Mouse (Mus musculus) megakaryocyte, adult 5-6 weeks (primary cell): Measurements from ENCODE around the gene Glt28d2. TPM values are rescaled to one million over a fixed set of nuclear protein-coding genes. Genes with fewer than 3 reads are reported as not detected.
A peak's percentile ranks its signal among the peaks of the same experiment; 100 is the strongest.
"Not testable (repeated sequence)": the region's sequence is repeated elsewhere in the genome, so short reads cannot be mapped to it uniquely, and the experiment has no call there.

Experiments used
- ATAC-seq: 2 replicates; pipeline ENCODE4 v1.8.0; 2016; ENCODE audit warnings: mild to moderate bottlenecking, inconsistent platforms; ENCODE audit not compliant: poor library complexity, severe bottlenecking
- total RNA-seq, 2 experiments: library from RNA; stranded (forward) in 1 of 2; stranded (reverse) in 1 of 2; fragments of 153-499, 151-499 nt in 1 of 2; fragments of 221-1000, 200-1000 nt in 1 of 2; gene quantifications; 2 replicates each; pipeline versions ENCODE4 v1.2.3 to v1.2.4; 2015 to 2017

Glt28d2 gene
- total RNA-seq (2015) = not detected in 2 replicates
- total RNA-seq (2017) = not detected in 2 replicates

DNA sequence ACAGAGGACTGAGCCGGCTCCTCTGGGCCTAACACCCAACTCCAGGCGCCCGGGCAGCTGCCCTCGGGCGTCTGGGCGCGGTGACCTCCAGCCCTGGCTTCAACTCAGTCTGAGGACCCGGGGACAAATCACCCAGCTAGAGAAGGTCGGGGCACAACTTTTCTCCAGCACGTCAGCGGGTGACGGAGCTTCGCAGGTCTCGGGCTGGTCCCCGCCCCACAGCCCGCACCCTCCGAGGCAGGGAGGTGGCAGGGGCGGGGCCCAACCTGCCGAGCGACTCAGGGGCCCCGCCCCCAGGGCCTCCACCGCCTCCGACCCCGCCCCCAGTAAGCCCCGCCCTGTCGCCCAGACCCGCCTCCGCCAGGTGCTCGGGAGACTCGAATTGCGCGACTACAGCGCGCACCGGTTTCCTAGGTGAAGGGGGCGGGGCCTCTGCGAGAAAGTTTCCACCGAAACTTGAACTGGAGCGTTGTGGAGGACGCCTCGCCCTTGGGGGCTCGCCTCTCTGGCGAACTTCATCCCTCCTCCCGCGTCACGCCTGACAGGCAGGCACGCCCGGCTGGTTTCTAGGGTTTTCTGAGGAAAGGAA lies at the start of gene Glt28d2, which contains the start of gene Gm37240:
Gene Glt28d2 (minus strand): TSS at position 278 of the 589 bp plus-strand sequence.
Gene Gm37240 (minus strand): TSS at position 280 of the 589 bp plus-strand sequence.
- peak; percentile 83 for ATAC-seq

GRCm38 (mm10) chr3:85933586-85933985 lies 46.3 kb upstream of the Glt28d2 start:
- no peak for ATAC-seq

DNA sequence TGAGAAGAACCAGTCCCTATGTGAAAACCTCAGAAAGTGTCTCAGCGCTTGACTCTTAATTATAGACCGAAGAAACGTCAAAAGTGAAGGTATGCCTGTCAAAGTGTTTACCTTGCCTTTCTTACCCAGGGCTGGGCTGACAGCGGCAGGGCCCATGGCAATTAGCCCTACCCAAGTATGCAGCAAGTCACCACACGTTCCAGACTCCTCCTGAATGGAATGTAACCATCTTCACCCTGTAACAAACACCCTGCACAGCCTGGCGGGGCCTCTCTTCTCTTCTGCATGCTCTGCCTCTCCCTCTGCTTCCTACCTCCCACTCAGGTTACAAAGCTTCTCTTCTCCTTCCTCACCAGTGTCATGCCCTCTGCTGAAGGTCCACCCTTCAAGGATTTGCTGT lies 44.5 kb upstream of the Glt28d2 start:
- ATAC-seq = no peak

- ATAC-seq = no peak
Observed at GRCm38 (mm10) chr3:85930671-85931255, 43.4 kb upstream of the Glt28d2 start.

- no peak for ATAC-seq
Observed at GRCm38 (mm10) chr3:85929711-85930110, 42.4 kb upstream of the Glt28d2 start.

- no peak for ATAC-seq
Observed at GRCm38 (mm10) chr3:85928140-85928611, 40.9 kb upstream of the Glt28d2 start.

DNA sequence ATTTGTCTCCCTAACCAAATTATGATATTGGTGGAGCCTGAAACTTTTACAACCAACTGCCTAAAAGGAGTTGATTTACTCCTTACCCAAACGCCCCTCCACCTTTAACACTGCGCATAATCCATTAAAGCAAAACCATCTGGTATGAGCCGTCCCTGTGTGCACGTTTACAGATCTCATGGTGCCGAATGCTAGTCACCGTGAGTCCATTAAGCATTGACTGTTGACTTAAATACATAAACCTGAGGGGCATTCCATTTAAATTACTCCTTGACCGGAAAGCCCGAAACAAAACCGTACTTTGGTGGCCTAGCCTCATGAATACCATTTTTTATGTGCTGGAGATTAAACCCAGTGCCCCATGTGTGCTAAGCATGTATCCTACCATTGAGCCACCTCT lies 40.0 kb upstream of the Glt28d2 start:
- ATAC-seq = no peak

GRCm38 (mm10) chr3:85923954-85924945 lies 36.9 kb upstream of the Glt28d2 start:
- peak; percentile 84 for ATAC-seq

DNA sequence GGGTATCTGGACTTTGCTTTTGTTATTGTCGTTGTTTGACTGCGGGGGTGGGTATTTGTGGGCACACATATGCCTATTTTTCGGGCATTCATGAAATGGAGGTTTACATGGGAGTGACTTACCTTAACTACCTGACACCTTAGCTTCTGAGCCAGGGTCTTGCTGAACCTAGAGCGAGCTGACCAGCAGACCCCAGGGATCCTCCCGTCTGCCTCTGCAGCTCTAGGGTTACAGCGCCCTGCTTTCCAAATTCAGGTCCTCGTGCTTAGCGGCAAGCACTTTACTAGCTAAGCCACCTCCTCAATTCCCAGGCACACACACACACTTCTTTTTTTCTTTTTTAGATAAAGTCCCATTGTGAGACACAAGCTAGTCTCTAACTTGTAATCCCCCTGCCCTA lies 36.0 kb upstream of the Glt28d2 start:
- no peak for ATAC-seq

DNA sequence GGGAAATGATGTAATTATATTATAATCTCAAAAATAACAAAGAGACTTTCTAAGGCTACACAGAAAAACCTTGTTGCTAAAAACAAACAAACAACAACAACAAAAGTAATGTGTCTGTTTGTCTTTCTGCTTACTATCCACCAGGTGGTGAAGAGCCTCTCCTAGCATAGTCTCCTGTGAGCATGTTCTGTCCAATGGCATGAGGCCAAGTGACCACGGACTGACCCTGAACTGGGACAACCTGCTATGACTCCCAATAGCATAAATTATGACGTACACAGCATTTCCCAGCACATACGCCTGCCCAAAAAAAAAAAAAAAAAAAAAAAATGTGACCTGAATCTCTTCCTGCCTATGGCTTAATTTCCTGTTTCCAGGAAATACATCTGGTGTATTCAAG lies 35.0 kb upstream of the Glt28d2 start:
- ATAC-seq = no peak

- ATAC-seq = not testable (repeated sequence)
Observed at GRCm38 (mm10) chr3:85920671-85921070, 33.4 kb upstream of the Glt28d2 start.

- ATAC-seq = no peak
Observed at GRCm38 (mm10) chr3:85917600-85917999, 30.3 kb upstream of the Glt28d2 start.

DNA sequence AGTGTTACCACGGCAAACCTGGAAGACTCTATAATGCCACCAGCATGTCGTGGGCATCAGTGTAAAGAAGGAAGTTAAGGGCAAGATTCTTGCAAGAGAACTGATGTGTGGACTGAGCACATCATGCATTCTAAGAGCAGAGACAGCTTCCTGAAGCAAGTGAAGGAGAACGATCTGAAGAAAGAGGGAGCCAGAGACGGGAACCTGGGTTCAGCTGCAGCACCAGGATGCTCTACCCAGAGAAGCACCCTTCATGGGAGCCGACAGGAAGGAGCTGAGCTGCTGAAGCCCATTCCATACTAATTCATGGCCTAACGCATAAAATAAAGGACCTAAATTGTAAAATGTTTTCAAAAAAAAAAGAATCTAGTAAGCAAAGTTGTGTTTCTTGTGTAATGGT lies 27.5 kb upstream of the Glt28d2 start:
- no peak for ATAC-seq

- ATAC-seq = no peak
Observed at GRCm38 (mm10) chr3:85907136-85907535, 19.8 kb upstream of the Glt28d2 start.

GRCm38 (mm10) chr3:85904371-85904770 lies 17.1 kb upstream of the Glt28d2 start:
- ATAC-seq = no peak

GRCm38 (mm10) chr3:85895020-85895419 lies 7.7 kb upstream of the Glt28d2 start:
- ATAC-seq = no peak

DNA sequence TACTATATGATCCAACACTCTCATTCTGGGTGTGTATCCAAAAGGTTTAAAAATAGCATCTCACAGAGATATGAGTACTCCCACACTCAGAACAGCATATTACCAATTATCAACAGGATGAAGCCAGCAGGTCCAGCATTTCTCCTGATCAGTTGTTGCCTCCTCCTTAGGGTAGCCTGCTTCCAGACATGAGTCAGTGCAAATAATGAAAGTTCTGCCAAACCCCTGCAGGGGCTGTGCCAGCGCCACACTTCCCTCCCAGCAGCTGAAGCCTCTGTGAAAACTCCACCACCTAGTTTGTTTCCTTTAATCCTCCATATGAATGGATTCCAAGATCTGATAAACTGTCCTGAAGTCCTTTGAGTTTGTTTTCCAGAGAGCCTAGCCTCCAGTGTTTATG lies 4.3 kb upstream of the Glt28d2 start:
- no peak for ATAC-seq

DNA sequence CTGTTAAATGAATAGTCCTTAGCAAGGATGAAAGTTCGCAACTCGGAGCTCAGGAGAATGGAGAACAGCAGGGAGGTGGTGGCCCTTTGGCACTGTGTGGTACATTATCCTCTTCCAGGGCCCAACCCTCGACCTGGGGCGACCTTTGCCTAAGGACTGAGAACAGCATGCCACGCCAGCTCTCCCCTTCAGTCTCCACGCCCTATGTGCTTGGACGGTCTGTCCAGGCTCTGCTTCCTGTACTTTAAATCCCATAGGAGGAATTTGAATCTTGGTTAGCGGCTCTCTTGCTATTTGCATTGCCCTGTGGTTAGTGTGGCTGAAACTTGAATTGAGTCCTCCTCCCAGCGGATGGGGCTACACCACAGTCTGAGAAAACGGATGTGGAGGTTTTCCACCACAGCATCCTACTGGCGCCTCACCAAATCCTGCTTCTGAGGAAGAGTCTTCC lies 930 bp upstream of the Glt28d2 start:
- peak; percentile 48 for ATAC-seq

- ATAC-seq = no peak
Observed at GRCm38 (mm10) chr3:85886636-85887238, 579 bp downstream of the Glt28d2 start.

DNA sequence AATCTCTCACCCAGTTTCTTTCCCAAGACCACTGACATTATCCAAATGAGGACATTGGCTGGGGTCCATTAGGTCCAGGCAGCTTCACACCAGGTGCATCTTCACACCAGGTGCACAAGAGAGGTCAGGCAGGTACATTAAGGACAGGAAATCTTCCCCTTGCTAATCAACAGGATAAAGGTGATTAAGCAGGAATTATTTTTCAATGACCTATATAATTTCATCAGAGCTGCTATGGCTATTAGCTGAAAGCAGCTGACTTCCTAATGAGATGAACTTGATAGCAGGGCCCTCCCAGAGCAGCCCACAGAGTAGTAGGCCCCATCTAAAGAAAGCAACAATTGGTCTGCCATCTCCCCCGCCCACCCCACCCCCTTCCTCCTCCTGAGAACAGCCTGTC lies 1.4 kb downstream of the Glt28d2 start:
- no peak for ATAC-seq

DNA sequence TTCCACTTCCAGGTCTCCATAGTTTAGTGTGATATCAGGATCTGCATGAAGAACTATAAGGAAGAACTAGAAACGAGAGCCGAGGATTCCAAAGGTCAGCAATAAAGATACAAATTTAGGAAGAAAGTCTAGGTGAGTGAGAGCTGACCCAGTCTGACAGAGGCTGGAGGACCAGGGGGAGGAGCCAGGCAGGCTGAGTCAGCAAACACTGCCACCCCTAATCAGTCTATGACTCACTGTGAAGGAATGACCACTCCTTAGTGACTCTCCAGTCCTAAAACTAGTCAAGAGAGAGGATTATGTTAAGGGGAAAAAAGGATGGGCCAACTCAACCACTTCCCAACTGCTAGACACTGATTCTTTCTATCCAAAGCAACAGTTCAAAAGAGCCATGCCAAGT lies 6.6 kb downstream of the Glt28d2 start:
- no peak for ATAC-seq
